Mouse (Mus musculus) layer of hippocampus, adult 11-12 months (tissue): ENCODE data around the gene Nxnl1.

Experiments
- DNase-seq: peaks from one replicate; pipeline ENCODE4 v3.0.0; 2022; ENCODE audit warnings: low spot score

The Nxnl1 gene

DNA sequence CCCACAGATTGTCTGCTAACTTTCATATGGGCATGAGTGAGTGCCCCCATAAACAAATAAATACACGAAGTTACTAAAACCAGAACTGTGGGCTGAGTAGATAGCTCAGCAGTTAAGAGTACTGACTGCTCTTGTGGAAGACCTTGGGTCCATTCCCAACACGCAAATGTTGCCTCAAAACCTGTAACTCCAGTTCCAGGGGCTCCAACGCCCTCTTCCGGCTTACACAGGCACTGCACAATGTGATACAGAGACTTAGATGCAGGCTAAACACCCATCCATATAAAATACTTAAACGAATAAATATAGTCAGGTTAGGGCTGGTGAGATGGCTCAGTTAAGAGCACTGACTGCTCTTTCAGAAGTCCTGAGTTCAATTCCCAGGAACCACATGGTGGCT is 51.4 kb downstream of the Nxnl1 start:
- no peak for DNase-seq

DNA sequence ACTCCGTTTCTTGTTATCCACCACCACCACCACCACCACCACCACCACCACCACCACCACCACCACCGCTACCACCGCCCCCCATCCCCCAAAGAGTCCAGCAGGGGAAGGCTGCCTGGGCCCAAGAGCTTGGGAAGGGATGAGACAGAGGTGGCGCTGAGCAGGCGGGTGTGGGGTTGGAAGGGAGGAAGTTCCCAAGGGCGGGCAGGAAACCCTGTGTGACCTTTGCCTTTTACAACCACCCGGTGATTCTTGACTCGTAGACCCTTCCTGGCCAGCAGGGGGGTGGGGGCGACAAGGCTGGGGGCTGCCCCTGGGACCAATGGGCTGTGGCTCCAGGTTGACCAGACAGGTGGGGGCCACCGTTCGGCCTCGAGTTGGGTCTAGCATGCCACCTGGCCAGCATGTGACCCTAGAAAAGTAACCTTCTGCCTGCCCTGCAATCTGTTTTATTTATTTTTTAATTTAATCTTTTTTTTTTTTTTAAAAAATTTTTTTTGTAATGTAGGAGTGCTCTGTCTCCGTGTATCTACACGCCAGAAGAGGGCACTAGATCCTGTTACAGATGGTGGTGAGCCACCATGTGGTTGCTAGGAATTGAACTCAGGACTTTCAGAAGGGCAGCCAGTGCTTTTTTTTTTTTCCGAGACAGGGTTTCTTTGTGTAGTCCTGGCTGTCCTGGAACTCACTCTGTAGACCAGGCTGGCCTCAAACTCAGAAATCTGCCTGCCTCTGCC is 53.2 kb downstream of the Nxnl1 start:
- no peak for DNase-seq

DNA sequence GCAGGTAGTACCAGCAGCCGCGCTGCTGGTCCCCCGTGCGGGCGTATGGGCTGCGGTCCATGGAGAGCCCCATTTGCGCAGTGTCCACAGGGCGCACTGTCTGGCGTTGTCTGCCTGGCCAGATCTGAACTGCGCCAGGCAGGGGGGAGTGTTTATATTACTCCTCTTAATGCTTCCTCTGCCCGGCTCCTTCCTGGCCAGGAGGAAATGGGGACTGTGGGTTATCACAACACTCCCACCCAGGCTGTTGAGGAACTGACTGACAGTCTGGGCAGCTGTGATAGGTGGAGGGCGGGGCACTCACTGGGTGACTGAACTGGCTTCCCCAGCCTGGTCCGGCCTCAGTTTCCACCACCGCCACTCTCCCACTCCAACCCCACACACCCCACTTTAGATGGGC is 54.8 kb downstream of the Nxnl1 start, which contains the start of gene Plvap:
Gene Plvap (minus strand): TSS at position 109 of the 400 bp plus-strand sequence.
- no peak for DNase-seq
